Mouse (Mus musculus) myocyte (in vitro differentiated cells): ENCODE measurements around the gene Tas2r119.

ENCODE experiments used
- CEBPB ChIP-seq: IDR thresholded peaks from 2 replicates; pipeline ENCODE4 v1.6.1; 2011; ENCODE audit warnings: mild to moderate bottlenecking, moderate library complexity; ENCODE audit not compliant: poor library complexity, insufficient read depth, severe bottlenecking
- E2F4 ChIP-seq: IDR thresholded peaks from one replicate; pipeline ENCODE4 v1.6.1; 2011; ENCODE audit warnings: mild to moderate bottlenecking, control low read depth, moderate library complexity; ENCODE audit not compliant: insufficient read depth
- MAX ChIP-seq: IDR thresholded peaks from one replicate; pipeline ENCODE4 v1.6.1; 2011; ENCODE audit warnings: low read depth, mild to moderate bottlenecking, control low read depth
- MYOD1 ChIP-seq, 3 experiments: IDR thresholded peaks; one replicate each; pipeline ENCODE4 v1.6.1; 2011; ENCODE audit warnings: control low read depth in 2 of 3, low read depth in 2 of 3, mild to moderate bottlenecking in 2 of 3, moderate library complexity in 1 of 3; ENCODE audit not compliant: insufficient read length in 2 of 3, control insufficient read depth in 1 of 3
- MYOG ChIP-seq, 3 experiments: IDR thresholded peaks; one replicate each; pipeline ENCODE4 v1.6.1; 2011; ENCODE audit warnings: control low read depth in 2 of 3, low read depth in 2 of 3, mild to moderate bottlenecking in 2 of 3; ENCODE audit not compliant: insufficient read length in 2 of 3, control insufficient read depth in 1 of 3, insufficient read depth in 1 of 3
- POLR2A ChIP-seq: IDR thresholded peaks from one replicate; pipeline ENCODE4 v1.6.1; 2011; ENCODE audit warnings: low read depth, mild to moderate bottlenecking, control low read depth, moderate library complexity; ENCODE audit not compliant: insufficient read length
- POLR2AphosphoS2 ChIP-seq: IDR thresholded peaks from one replicate; pipeline ENCODE4 v1.6.1; 2011; ENCODE audit warnings: low read depth, control low read depth; ENCODE audit not compliant: insufficient read length
- REST ChIP-seq: IDR thresholded peaks from one replicate; pipeline ENCODE4 v1.6.1; 2011; ENCODE audit warnings: mild to moderate bottlenecking, control low read depth, moderate library complexity; ENCODE audit not compliant: insufficient read depth, insufficient read length
- SRF ChIP-seq: IDR thresholded peaks from one replicate; pipeline ENCODE4 v1.6.1; 2011; ENCODE audit warnings: low read depth; ENCODE audit not compliant: control insufficient read depth, insufficient read length
- TCF12 ChIP-seq: IDR thresholded peaks from one replicate; pipeline ENCODE4 v1.6.1; 2011; ENCODE audit warnings: mild to moderate bottlenecking, control low read depth; ENCODE audit not compliant: poor library complexity, insufficient read depth, severe bottlenecking
- TCF3 ChIP-seq: IDR thresholded peaks from one replicate; pipeline ENCODE4 v1.6.1; 2011; ENCODE audit warnings: low read depth, control low read depth; ENCODE audit not compliant: insufficient read length
- USF1 ChIP-seq: IDR thresholded peaks from one replicate; pipeline ENCODE4 v1.6.1; 2011; ENCODE audit warnings: low read depth, mild to moderate bottlenecking, control low read depth, moderate library complexity

GRCm38 (mm10) chr15:32192948-32193347 lies 15.9 kb downstream of the Tas2r119 start:
- TF ChIP-seq POLR2A (no peak), MYOG (IDR thresholded peaks at IDR 0.05; ENCODE audit: control insufficient read depth in 1 of 3, insufficient read depth in 1 of 3, insufficient read length in 2 of 3, low read depth in 2 of 3) (no peak), CEBPB (no peak), E2F4 (no peak), MAX (no peak), SRF (no peak), TCF12 (no peak), MYOD1 (IDR thresholded peaks at IDR 0.05; ENCODE audit: control insufficient read depth in 1 of 3, insufficient read length in 2 of 3, low read depth in 2 of 3) (no peak), USF1 (no peak), POLR2AphosphoS2 (no peak), REST (no peak), TCF3 (no peak)
